Mouse (Mus musculus) adrenal gland, adult (tissue): Measurements from ENCODE around the gene Mkrn3.

Source experiments
- DNase-seq, 2 experiments: peaks; one replicate each; pipeline ENCODE4 v3.0.0; 2022 to 2023; ENCODE audit warnings: low spot score in 1 of 2; ENCODE audit not compliant: inconsistent age in 2 of 2

Gene Mkrn3

GRCm38 (mm10) chr7:62419493-62420360 is at the start of gene Mkrn3:
Mkrn3 (minus strand) TSS chr7:62420139.
- DNase-seq = peak; percentile 75 to 90

- peak; percentile 59 to 84 for DNase-seq
Observed at GRCm38 (mm10) chr7:62463878-62464755, 44.2 kb upstream of the Mkrn3 start, which contains the start of gene Peg12. Peg12 (minus strand) TSS chr7:62464510.

GRCm38 (mm10) chr7:62463007-62463877 is 43.3 kb upstream of the Mkrn3 start:
- DNase-seq = peak; percentile 6 to 50

- peak in 1 of 2 experiments; percentile 15 for DNase-seq
Observed at GRCm38 (mm10) chr7:62462229-62463006, 42.5 kb upstream of the Mkrn3 start.

GRCm38 (mm10) chr7:62452353-62452752 is 32.4 kb upstream of the Mkrn3 start:
- peak in 1 of 2 experiments; percentile 10 for DNase-seq

- DNase-seq = no peak
Observed at GRCm38 (mm10) chr7:62445431-62446165, 25.7 kb upstream of the Mkrn3 start.

GRCm38 (mm10) chr7:62436394-62436793 is 16.5 kb upstream of the Mkrn3 start:
- DNase-seq = no peak

GRCm38 (mm10) chr7:62433243-62433642 is 13.3 kb upstream of the Mkrn3 start:
- DNase-seq = peak in 1 of 2 experiments; percentile 31

GRCm38 (mm10) chr7:62428337-62428736 is 8.4 kb upstream of the Mkrn3 start:
- peak; percentile 11 to 68 for DNase-seq

GRCm38 (mm10) chr7:62423210-62423609 is 3.3 kb upstream of the Mkrn3 start:
- DNase-seq = no peak

- DNase-seq = no peak
Observed at GRCm38 (mm10) chr7:62420566-62420965, 627 bp upstream of the Mkrn3 start.

- no peak for DNase-seq
Observed at GRCm38 (mm10) chr7:62419105-62419492, 840 bp downstream of the Mkrn3 start.

- no peak for DNase-seq
Observed at GRCm38 (mm10) chr7:62418346-62418745, 1.6 kb downstream of the Mkrn3 start.

- no peak for DNase-seq
Observed at GRCm38 (mm10) chr7:62416173-62416572, 3.8 kb downstream of the Mkrn3 start.

- DNase-seq = no peak
Observed at GRCm38 (mm10) chr7:62415222-62415621, 4.7 kb downstream of the Mkrn3 start.

- DNase-seq = no peak
Observed at GRCm38 (mm10) chr7:62407803-62408202, 12.1 kb downstream of the Mkrn3 start.

- no peak for DNase-seq
Observed at GRCm38 (mm10) chr7:62406573-62407050, 13.3 kb downstream of the Mkrn3 start.

GRCm38 (mm10) chr7:62392202-62392601 is 27.7 kb downstream of the Mkrn3 start:
- no peak for DNase-seq

- DNase-seq = no peak
Observed at GRCm38 (mm10) chr7:62388291-62388690, 31.6 kb downstream of the Mkrn3 start.
